Mouse (Mus musculus): ENCODE measurements at regions not wholly inside any gene's neighbourhood (a gene's known extent, or its start where the extent isn't known, plus 50 kb on each side); places are given as distances from the start of the nearest gene placed in this dataset.

- no peak for TF ChIP-seq MAFK (IDR thresholded peaks at IDR 0.05; ENCODE audit: insufficient read depth, low read depth, low read length)
- TF ChIP-seq ZNF384 (IDR thresholded peaks at IDR 0.05; ENCODE audit: low read depth, low read length), result no peak
- TF ChIP-seq HCFC1 (IDR thresholded peaks at IDR 0.05; ENCODE audit: borderline replicate concordance, insufficient read depth, low read length), result no peak
- TF ChIP-seq CHD2 (IDR thresholded peaks at IDR 0.05; ENCODE audit: low read depth, low read length), result no peak
- no peak for TF ChIP-seq ZC3H11A (IDR thresholded peaks at IDR 0.05; ENCODE audit: borderline replicate concordance, low read depth, low read length)
These were observed 122.2 kb downstream of the Ppp1r3a start for GRCm38 (mm10) chr6:14632837-14633236.

Measured in ES-E14 (cell line).